Mouse (Mus musculus) liver, embryonic 14.5 days (tissue): ENCODE data around the gene Sdr42e1.

Experiments
- CTCF ChIP-seq: IDR thresholded peaks from 2 replicates; pipeline ENCODE4 v1.5.1; 2016; ENCODE audit warnings: antibody characterized with exemption, low read depth, control low read depth
- EP300 ChIP-seq: IDR thresholded peaks from 2 replicates; pipeline ENCODE4 v1.6.1; 2016; ENCODE audit warnings: antibody characterized with exemption, low read depth

DNA sequence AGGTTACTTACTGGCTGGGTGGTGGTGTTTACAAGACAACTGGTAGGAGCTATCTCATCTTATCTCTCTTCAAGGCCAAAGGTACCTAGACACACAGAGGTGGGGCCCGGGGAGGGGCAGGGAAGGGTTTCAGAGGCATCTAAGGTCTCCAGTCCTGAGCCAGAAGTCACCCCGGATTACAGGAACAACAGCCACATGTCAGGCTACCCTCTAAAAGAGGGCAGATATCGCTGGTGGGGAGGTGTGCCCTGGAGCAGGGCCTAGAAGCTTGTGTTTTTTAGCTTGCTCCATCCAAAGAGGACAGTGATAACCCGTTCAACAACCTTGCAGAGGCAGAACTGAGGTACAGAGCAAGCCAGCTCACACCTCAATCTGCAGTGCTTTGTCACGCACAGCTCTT, 27.0 kb downstream of the Sdr42e1 start:
- TF ChIP-seq CTCF (no peak), EP300 (no peak)
